Mouse (Mus musculus) forelimb bud, embryonic 11.5 days (tissue): Measurements from ENCODE around the gene Klkb1.
"Not testable (repeated sequence)": the region's sequence is repeated elsewhere in the genome, so short reads cannot be mapped to it uniquely, and the experiment has no call there.

Experiments
- DNase-seq: peaks from one replicate; pipeline ENCODE4 v3.0.0-alpha.2; 2012; ENCODE audit warnings: low read depth, low spot score

Gene Klkb1

DNA sequence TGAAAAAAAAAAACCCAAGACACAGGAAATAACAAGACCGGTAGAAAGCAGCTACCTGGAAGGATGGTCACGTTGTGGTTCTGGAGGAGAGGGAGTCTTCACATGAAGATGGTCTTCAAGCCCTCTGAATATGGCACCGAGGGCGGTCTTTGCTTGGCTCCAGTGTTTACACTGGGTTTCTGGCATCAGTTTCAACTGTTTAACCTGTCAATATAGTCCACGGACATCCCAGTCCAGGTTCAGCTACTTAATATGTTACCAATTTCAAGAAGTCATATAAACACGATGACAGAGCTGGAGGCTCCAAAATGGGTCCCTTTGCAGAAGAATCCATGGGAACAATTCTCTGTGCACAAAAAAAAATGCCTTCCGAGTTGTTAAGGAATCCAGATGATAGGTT lies at the start of gene Klkb1:
Gene Klkb1, minus strand, starts transcription at position 173 of the 400 bp plus-strand sequence.
- no peak for DNase-seq

- no peak for DNase-seq
Measured at GRCm38 (mm10) chr8:45344298-45344697, 49.6 kb upstream of the Klkb1 start.

GRCm38 (mm10) chr8:45341630-45342628 lies 47.3 kb upstream of the Klkb1 start:
- no peak for DNase-seq

- DNase-seq = no peak
Measured at GRCm38 (mm10) chr8:45333493-45333892, 38.8 kb upstream of the Klkb1 start.

DNA sequence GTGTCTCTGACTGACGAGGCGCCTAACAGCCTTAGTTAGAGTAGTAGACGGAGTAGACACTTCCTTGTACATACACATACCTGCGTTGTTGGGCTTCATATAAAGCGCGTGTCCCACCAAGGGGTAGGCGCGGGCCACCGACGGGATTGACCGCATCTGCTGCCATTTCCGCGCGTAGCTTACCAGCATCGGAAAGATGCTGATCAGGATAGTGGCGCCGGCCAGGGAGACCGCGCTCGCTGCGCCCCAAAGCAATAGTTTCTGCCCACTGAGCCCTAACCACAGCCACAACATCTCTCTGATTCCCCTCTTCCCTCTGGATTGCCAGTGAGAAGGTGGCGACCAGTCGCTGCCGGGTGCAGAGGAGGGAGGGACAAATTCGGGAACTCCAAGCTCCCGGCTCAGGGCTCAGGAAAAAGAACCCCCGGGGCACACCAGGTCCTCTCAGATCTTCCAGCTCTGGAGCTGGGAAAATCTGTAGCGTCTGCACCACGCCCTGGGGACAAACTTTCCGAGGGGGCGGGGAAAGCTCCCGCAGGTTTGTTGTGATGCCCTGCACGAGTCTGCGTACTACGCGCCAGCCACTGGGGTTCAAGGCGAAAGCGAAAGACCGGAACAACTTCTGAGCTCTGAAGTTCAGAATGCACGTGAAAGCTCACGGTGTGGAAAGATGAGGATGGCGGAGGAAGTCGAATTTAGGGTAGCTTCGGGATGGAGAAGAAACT lies 38.2 kb upstream of the Klkb1 start, which contains the start of gene Cyp4v3:
Gene Cyp4v3, minus strand, starts transcription at position 532 of the 725 bp plus-strand sequence.
- DNase-seq = peak; percentile 66

GRCm38 (mm10) chr8:45330856-45331255 lies 36.2 kb upstream of the Klkb1 start:
- DNase-seq = no peak

- no peak for DNase-seq
Measured at GRCm38 (mm10) chr8:45329206-45329980, 34.7 kb upstream of the Klkb1 start.

- DNase-seq = not testable (repeated sequence)
Measured at GRCm38 (mm10) chr8:45327076-45327475, 32.4 kb upstream of the Klkb1 start.

DNA sequence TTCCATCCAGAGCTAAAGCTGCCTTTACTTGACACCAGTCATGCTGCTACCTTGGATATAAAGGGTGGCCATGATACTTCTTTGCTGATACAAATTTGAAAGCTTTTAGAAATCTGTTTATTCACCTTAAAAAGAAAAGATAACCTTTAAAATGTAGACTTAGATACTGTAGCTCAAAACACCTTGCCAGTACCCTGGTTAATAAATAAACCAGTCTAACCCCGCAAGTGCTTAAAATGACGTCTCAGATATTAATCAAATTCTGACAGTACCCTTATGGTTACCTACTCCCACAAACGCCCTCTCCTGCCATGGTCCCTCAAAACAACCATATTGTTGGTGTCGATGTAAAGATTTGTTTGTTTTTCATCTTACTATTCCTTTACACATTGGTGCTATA lies 29.5 kb upstream of the Klkb1 start:
- DNase-seq = no peak

- DNase-seq = no peak
Measured at GRCm38 (mm10) chr8:45321365-45321764, 26.7 kb upstream of the Klkb1 start.

GRCm38 (mm10) chr8:45320930-45321329 lies 26.3 kb upstream of the Klkb1 start:
- no peak for DNase-seq

GRCm38 (mm10) chr8:45310967-45311366 lies 16.3 kb upstream of the Klkb1 start:
- DNase-seq = no peak

GRCm38 (mm10) chr8:45308366-45308765 lies 13.7 kb upstream of the Klkb1 start, which contains the start of gene Gm45753:
TSS of gene Gm45753 (minus strand) at chr8:45308466.
- DNase-seq = no peak

GRCm38 (mm10) chr8:45305479-45305878 lies 10.8 kb upstream of the Klkb1 start:
- DNase-seq = no peak

- DNase-seq = no peak
Measured at GRCm38 (mm10) chr8:45304354-45304753, 9.7 kb upstream of the Klkb1 start.

DNA sequence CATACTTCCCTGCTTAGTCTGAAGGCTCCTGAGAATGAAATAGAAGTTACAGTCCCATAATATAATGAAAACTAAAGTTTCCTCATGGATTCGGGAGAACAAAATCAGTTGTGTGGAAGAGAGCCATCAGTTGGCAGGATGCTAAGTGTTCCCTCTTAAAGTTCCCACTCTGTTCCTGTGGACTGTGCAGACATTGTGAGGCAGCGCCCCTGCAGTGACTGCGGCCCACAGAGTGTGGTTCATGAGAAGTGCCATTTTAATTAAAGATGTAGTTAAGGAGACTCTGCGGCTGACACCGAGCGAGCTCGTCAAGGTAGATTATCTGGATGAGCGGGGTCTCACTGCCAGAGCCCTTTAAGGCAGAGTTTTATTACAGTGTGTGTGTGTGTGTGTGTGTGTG lies 7.7 kb upstream of the Klkb1 start:
- no peak for DNase-seq

DNA sequence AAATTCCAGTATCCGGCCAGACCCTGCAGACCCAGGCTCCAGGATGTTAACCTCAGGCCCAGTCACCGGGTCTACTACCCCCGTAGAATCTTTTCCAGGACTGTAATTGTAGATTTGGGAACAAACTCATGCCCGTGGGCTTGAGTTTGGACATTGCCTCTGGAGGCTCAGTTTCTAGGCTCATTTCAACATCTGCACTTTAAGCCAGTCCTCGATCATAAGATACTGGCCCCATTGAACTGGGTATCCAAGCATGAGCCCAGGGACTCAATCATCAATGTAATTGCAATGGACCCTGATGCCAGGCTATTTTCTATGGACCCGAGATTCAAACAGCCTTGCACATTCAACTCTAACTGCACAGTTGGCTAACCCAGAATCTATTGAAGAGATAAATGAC lies 617 bp upstream of the Klkb1 start:
- no peak for DNase-seq

DNA sequence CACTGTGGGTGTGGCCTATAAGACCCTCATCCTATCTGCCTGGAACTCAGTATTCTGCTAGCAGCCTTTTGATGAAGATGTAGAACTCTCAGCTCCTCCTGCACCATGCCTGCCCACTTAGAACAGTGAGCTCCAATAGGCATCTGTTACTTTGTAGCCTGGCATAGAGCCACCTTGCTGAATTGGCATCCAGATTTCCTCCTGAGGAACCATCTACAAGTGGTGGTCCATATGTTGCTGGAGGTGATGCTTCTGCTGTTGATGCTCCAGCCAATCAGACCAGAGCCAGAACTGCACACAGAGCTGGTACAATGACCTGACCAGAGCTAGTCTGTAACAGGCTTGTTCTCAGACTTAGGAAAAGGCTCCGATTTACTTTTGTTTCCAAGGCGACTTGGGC lies 2.9 kb downstream of the Klkb1 start:
- no peak for DNase-seq

DNA sequence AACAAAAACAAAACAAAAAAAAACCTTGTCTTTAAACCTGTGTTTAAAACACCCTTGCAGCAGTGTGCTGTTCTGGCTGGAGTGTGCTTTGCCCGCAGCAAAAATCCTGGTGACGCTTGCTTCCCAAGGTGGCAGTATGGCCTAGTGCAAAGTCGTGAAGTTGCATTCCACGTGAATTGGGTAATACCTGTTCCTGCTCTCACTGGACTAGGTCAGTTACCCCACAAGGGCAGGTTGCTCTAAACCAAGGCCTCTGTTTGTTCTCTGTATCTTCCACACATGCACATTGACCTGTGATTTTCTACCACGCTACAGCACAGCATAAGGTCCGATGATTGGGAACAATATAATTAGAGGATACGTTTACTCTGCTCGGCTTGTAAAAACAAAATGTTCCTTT lies 13.0 kb downstream of the Klkb1 start:
- no peak for DNase-seq

- DNase-seq = no peak
Measured at GRCm38 (mm10) chr8:45277453-45277852, 17.2 kb downstream of the Klkb1 start.

GRCm38 (mm10) chr8:45274317-45274716 lies 20.3 kb downstream of the Klkb1 start:
- DNase-seq = no peak

- no peak for DNase-seq
Measured at GRCm38 (mm10) chr8:45269056-45269455, 25.6 kb downstream of the Klkb1 start.
